Mouse (Mus musculus): ENCODE results near the gene Tial1. TPM values are rescaled to one million over a fixed set of nuclear protein-coding genes. Genes with fewer than 3 reads are reported as not detected.

Tial1 gene
- total and polyA plus RNA-seq, 3 experiments, result 42.7 to 126 TPM; not detected in 1

DNA sequence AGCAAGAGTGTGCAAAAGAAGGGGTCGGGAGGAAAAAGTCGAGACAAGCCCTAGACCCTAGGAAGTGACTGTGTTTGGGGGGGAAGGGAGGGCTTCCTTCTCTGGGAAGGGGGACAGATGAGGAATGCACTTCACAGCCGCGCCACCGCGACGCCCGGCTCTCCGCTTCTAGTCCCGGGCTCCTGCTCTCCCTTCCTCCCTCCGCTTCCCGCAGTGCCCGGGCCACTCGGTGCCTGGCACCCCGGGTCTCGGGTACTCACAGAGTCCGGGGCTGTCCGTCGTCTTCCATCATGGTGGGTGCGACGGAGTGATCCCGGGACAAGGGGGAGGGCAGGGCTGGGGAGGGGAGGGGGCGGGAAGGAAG, 670 bp downstream of the Tial1 start:
- H3K36me3 ChIP-seq (ENCODE audit: control insufficient read depth in 1 of 2, insufficient read depth in 2 of 2, low read length in 2 of 2), result peaks cover 2 to 27% of the 10 kb centered on the region in 2 experiments; a peak in 3 of 4 replicates

DNA sequence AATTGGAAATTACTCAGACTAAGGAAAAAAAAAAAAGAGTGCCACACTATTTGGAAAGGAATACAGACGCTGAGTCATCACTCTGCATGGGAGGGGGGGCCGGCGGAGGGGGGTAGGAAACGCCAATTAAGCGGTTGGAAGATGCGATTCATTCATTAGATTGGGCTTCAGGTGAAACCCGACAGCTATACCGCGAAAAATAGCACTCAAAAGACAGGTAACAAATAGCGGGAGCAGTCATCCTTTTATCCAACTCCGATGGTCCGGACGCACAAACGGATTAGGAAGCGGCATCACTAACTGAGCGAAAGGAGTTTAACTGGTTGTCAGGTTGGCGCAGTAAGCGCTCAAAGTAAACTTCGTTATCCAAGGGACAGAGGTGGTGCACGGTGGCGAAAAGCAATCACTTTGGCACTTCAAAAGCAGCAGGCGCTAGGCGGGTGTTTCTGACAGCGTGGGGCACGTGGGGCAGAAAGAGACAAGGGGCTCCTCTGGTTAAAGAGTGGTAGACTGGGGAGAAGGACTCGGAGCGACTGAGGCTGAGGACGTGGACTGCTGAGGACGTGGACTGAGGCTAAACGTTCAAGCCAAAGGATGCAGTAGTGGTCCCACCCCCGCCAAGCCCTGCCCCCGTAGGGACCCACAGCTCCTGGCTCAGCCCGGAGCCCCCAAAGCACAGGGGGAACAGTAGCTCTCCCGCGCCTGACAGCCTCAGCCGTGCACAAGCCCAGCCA, 1.2 kb downstream of the Tial1 start:
- Histone ChIP-seq H3K4me1 (ENCODE audit: control insufficient read depth in 1 of 2, insufficient read depth in 2 of 2, low read length in 2 of 2) (peaks cover 11 to 13% of the 10 kb centered on the region in 2 experiments), H3K36me3 (ENCODE audit: control insufficient read depth in 1 of 2, insufficient read depth in 2 of 2, low read length in 2 of 2) (peaks cover 2 to 29% of the 10 kb centered on the region in 2 experiments; a peak in 3 of 4 replicates), H3K27ac (ENCODE audit: control insufficient read depth, low read depth, low read length) (peak overlapping the region; percentile 51), H3K27me3 (ENCODE audit: control insufficient read depth in 1 of 2, insufficient read depth in 2 of 2, low read length in 2 of 2) (no peaks in the 10 kb centered on the region), H3K9ac (ENCODE audit: control insufficient read depth, low read depth, low read length, poor library complexity, severe bottlenecking) (peak overlapping the region; percentile 97), H3K4me3 (ENCODE audit: control insufficient read depth in 1 of 2, insufficient read depth in 1 of 2, low read depth in 2 of 2, low read length in 2 of 2) (peak overlapping the region; percentile 53 to 90), H3K9me3 (replicated peaks; ENCODE audit: insufficient read depth, low read length) (no peaks in the 10 kb centered on the region), H3K79me2 (ENCODE audit: control insufficient read depth, insufficient read depth, low read length, poor library complexity) (peaks cover 41% of the 10 kb centered on the region)
- DNase-seq (ENCODE audit: low read depth, low spot score), result peak; percentile 71
- TF ChIP-seq TCF12 (IDR thresholded peaks at IDR 0.05; ENCODE audit: low read depth, low read length) (no peak), CHD1 (IDR thresholded peaks at IDR 0.05; ENCODE audit: low read depth, low read length) (no peak), JUND (IDR thresholded peaks at IDR 0.05; ENCODE audit: low read depth, low read length) (0 out of 2 replicates have a peak, but pooled peaks have one; percentile 31), MAX (IDR thresholded peaks at IDR 0.05; ENCODE audit: low read length) (peak; percentile 67), MAFK (IDR thresholded peaks at IDR 0.05; ENCODE audit: borderline replicate concordance, low read depth, low read length) (peak; percentile 89), EP300 (IDR thresholded peaks at IDR 0.05; ENCODE audit: low read depth in 1 of 2, low read length in 2 of 2) (peak in 1 of 2 experiments; percentile 28; a peak in 1 of 4 replicates), ETS1 (IDR thresholded peaks at IDR 0.05; ENCODE audit: low read depth, low read length) (peak; percentile 50; the same call in 1 of the 2 replicates), TBP (IDR thresholded peaks at IDR 0.05; ENCODE audit: low read depth, low read length) (0 out of 2 replicates have a peak, but pooled peaks have one; percentile 30), ZNF384 (IDR thresholded peaks at IDR 0.05; ENCODE audit: low read depth, low read length) (peak; percentile 84), RAD21 (IDR thresholded peaks at IDR 0.05; ENCODE audit: low read depth, low read length) (no peak), MXI1 (IDR thresholded peaks at IDR 0.05; ENCODE audit: low read depth, low read length) (peak; percentile 97), NELFE (IDR thresholded peaks at IDR 0.05; ENCODE audit: low read depth, low read length) (no peak), SIN3A (IDR thresholded peaks at IDR 0.05; ENCODE audit: low read length) (peak; percentile 76; the same call in 1 of the 2 replicates), ZMIZ1 (IDR thresholded peaks at IDR 0.05; ENCODE audit: low read depth, low read length) (no peak), USF1 (IDR thresholded peaks at IDR 0.05; ENCODE audit: low read depth, low read length) (peak; percentile 57; the same call in 1 of the 2 replicates), MAZ (IDR thresholded peaks at IDR 0.05; ENCODE audit: low read depth, low read length) (peak; percentile 77; the same call in 1 of the 2 replicates)

More for the DNA sequence above, 670 bp downstream of the Tial1 start:
- Histone ChIP-seq H3K4me1 (ENCODE audit: control insufficient read depth in 1 of 2, insufficient read depth in 2 of 2, low read length in 2 of 2) (peaks cover 11 to 13% of the 10 kb centered on the region in 2 experiments), H3K9me3 (replicated peaks; ENCODE audit: insufficient read depth, low read length) (no peaks in the 10 kb centered on the region), H3K79me2 (ENCODE audit: control insufficient read depth, insufficient read depth, low read length, poor library complexity) (peaks cover 40% of the 10 kb centered on the region), H3K4me3 (ENCODE audit: control insufficient read depth in 1 of 2, insufficient read depth in 1 of 2, low read depth in 2 of 2, low read length in 2 of 2) (peak overlapping the region; percentile 53 to 90), H3K27me3 (ENCODE audit: control insufficient read depth in 1 of 2, insufficient read depth in 2 of 2, low read length in 2 of 2) (no peaks in the 10 kb centered on the region), H3K9ac (ENCODE audit: control insufficient read depth, low read depth, low read length, poor library complexity, severe bottlenecking) (peak overlapping the region; percentile 97), H3K27ac (ENCODE audit: control insufficient read depth, low read depth, low read length) (peak overlapping the region; percentile 51)
- no peak for DNase-seq (ENCODE audit: low read depth, low spot score)
- TF ChIP-seq TAL1 (IDR thresholded peaks at IDR 0.05; ENCODE audit: low read length) (no peak), MAZ (IDR thresholded peaks at IDR 0.05; ENCODE audit: low read depth, low read length) (no peak), HCFC1 (IDR thresholded peaks at IDR 0.05; ENCODE audit: low read depth, low read length) (no peak), USF2 (IDR thresholded peaks at IDR 0.05; ENCODE audit: borderline replicate concordance in 1 of 2, insufficient read depth in 1 of 2, low read depth in 1 of 2, low read length in 2 of 2) (no peak), GABPA (IDR thresholded peaks at IDR 0.05; ENCODE audit: low read depth, low read length) (no peak), TCF12 (IDR thresholded peaks at IDR 0.05; ENCODE audit: low read depth, low read length) (no peak), MAFK (IDR thresholded peaks at IDR 0.05; ENCODE audit: borderline replicate concordance, low read depth, low read length) (no peak)
